Mouse (Mus musculus) midbrain, embryonic 10.5 days (tissue): ENCODE data around the gene Rccd1. TPM values are rescaled to one million over a fixed set of nuclear protein-coding genes. Genes with fewer than 3 reads are reported as not detected.
A peak's percentile ranks its signal among the peaks of the same experiment; 100 is the strongest.

Experiments
- DNase-seq: peaks from one replicate; pipeline ENCODE4 v3.0.0-alpha.2; 2017; ENCODE audit warnings: low spot score
- H3K27ac ChIP-seq: fragments of 300-500 bp; sonication (generic); replicated peaks from 2 replicates; pipeline ENCODE4 v1.5.1; 2016; ENCODE audit warnings: mild to moderate bottlenecking
- H3K27me3 ChIP-seq: fragments of 300-500 bp; sonication (generic); 2 replicates; pipeline ENCODE4 v1.6.1; 2016; ENCODE audit warnings: low read depth, mild to moderate bottlenecking; ENCODE audit not compliant: poor library complexity, severe bottlenecking
- H3K36me3 ChIP-seq: fragments of 300-500 bp; sonication (generic); 2 replicates; pipeline ENCODE4 v1.6.1; 2016; ENCODE audit warnings: mild to moderate bottlenecking, moderate library complexity
- H3K4me1 ChIP-seq: fragments of 300-500 bp; sonication (generic); 2 replicates; pipeline ENCODE4 v1.6.1; 2016
- H3K4me3 ChIP-seq: fragments of 300-500 bp; sonication (generic); 2 replicates; pipeline ENCODE4 v1.5.1; 2016; ENCODE audit warnings: mild to moderate bottlenecking, moderate library complexity
- H3K9me3 ChIP-seq: fragments of 300-500 bp; sonication (generic); replicated peaks from 2 replicates; pipeline ENCODE4 v1.6.1; 2016; ENCODE audit warnings: mild to moderate bottlenecking
- WGBS: fragments of 180-500 bp; shearing (Covaris S2); methylation state at CpG from one replicate; pipeline ENCODE4 v1.1.7; 2016; 5-methylcytosine and 5-hydroxymethylcytosine counted together
- polyA plus RNA-seq: library from polyadenylated mRNA; unstranded; fragments of >200 nt; fragmentation: Nextera tagmentation; extraction: Ambion mirVana; gene quantifications from 2 replicates; pipeline ENCODE4 v1.2.1, GENCODE M21; 2016

Gene Rccd1
- polyA plus RNA-seq, 1 experiment from 2014 or later = 12.6 TPM

DNA sequence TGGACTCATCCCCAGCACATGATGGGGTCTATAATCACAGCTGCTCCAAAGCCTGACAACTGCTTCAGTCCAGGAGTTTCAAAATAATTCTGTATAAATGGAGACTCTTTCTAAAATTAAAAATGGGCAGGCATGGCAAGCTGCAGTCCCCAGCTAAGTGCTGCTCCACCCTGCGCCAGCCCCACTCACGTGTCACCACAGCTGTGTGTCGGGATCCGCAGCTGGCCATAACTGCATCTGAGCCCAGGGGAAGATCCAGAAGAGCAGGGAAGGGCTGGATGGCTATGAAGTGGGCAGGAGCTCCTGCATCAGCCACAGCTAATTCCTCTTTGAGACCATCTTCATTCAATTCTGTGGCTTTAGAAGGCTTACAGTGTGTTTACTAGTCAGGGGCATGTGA is 5.6 kb downstream of the Rccd1 start:
- Histone ChIP-seq H3K27ac (no peak overlapping the region), H3K9me3 (no peaks in the 10 kb centered on the region), H3K27me3 (no peaks in the 10 kb centered on the region), H3K4me3 (no peak overlapping the region), H3K36me3 (peaks cover 74% of the 10 kb centered on the region), H3K4me1 (peaks cover 17% of the 10 kb centered on the region)
- 93% methylated on average over 4 of the region's 4 CpGs for WGBS
- no peak for DNase-seq

DNA sequence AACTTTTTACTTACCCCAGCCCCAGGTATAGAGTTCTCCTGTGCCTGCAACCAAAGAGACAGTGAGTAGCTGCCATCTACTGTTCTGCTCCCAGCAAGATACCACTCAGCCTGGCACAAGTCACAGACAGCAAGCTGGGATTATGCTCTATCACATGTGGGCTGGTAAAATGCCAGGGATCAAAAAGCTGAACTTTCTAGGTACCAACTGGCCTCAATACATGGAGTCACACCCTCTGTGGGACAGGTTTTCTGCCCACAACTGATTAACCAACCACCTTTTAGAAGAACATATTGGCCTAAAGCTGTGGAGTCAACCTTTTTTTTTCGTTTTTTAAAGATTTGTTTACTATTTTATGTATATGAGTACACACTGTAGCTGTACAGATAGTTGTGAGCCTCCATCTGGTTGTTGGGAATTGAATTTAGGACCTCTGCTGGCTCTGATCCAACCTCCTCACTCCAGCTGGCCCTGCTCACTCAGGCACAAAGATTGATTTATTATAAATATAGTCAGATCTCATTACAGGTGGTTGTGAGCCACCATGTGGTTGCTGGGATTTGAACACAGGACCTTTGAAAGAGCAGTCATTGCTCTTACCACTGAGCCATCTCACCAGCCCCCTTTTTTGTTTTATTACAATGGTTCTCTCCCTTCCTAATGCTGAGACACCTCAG is 6.7 kb downstream of the Rccd1 start:
- no peak overlapping the region for H3K27ac ChIP-seq
- peaks cover 85% of the 10 kb centered on the region for H3K36me3 ChIP-seq
- no peaks in the 10 kb centered on the region for H3K27me3 ChIP-seq
- no peak for DNase-seq
- no peak overlapping the region for H3K4me3 ChIP-seq
- H3K4me1 ChIP-seq = peaks cover 7% of the 10 kb centered on the region; the same call in 1 of the 2 replicates
- 72% methylated on average over 1 of the region's 1 CpGs for WGBS
- no peaks in the 10 kb centered on the region for H3K9me3 ChIP-seq

GRCm38 (mm10) chr7:80315733-80316132 is 8.5 kb downstream of the Rccd1 start:
- no peak overlapping the region for H3K27ac ChIP-seq
- WGBS = 88% methylated on average over 2 of the region's 2 CpGs
- peaks cover 95% of the 10 kb centered on the region for H3K36me3 ChIP-seq
- no peaks in the 10 kb centered on the region for H3K9me3 ChIP-seq
- H3K27me3 ChIP-seq = no peaks in the 10 kb centered on the region
- no peak overlapping the region for H3K4me3 ChIP-seq
- DNase-seq = no peak
- no peaks in the 10 kb centered on the region for H3K4me1 ChIP-seq

- no peak for DNase-seq
- 87% methylated on average over 7 of the region's 7 CpGs for WGBS
- Histone ChIP-seq H3K36me3 (peaks cover 100% of the 10 kb centered on the region), H3K27ac (no peak overlapping the region), H3K4me1 (no peaks in the 10 kb centered on the region), H3K9me3 (no peaks in the 10 kb centered on the region), H3K27me3 (no peaks in the 10 kb centered on the region), H3K4me3 (no peak overlapping the region)
Measured at GRCm38 (mm10) chr7:80310771-80311170, 13.5 kb downstream of the Rccd1 start.

GRCm38 (mm10) chr7:80307766-80308165 is 16.5 kb downstream of the Rccd1 start:
- Histone ChIP-seq H3K27me3 (no peaks in the 10 kb centered on the region), H3K4me3 (no peak overlapping the region), H3K27ac (no peak overlapping the region), H3K4me1 (no peaks in the 10 kb centered on the region), H3K36me3 (peaks cover 100% of the 10 kb centered on the region), H3K9me3 (no peaks in the 10 kb centered on the region)
- DNase-seq = no peak
- WGBS = 82% methylated on average over 3 of the region's 3 CpGs

GRCm38 (mm10) chr7:80301522-80301921 is 22.7 kb downstream of the Rccd1 start:
- Histone ChIP-seq H3K27ac (no peak overlapping the region), H3K9me3 (no peaks in the 10 kb centered on the region), H3K27me3 (no peaks in the 10 kb centered on the region), H3K36me3 (peaks cover 98% of the 10 kb centered on the region), H3K4me1 (peaks cover 20% of the 10 kb centered on the region), H3K4me3 (no peak overlapping the region)
- 85% methylated on average over 2 of the region's 2 CpGs for WGBS
- DNase-seq = no peak

DNA sequence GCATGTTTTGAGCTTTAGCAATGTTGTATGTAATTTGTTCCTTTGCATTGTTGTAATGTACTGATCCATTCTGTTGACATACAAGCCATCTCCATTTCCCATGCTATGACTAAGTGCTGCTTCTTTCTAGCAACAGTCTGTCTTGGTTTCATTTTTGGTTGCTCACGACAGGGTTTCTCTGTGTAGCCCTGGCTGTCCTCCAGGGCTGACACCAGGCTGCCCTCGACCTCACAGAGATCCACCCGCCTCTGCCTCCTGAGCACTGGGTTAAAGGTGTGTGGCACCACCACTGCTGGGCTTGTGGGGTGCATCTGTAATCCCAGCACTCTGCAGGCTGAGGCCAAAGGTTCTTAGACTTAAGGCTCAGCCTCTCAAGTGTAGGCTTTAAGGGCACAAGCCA is 24.7 kb downstream of the Rccd1 start:
- H3K27me3 ChIP-seq = no peaks in the 10 kb centered on the region
- no peak for DNase-seq
- no peak overlapping the region; the same call in 1 of the 2 replicates for H3K4me3 ChIP-seq
- WGBS = 96% methylated on average over 3 of the region's 3 CpGs
- peaks cover 87% of the 10 kb centered on the region for H3K36me3 ChIP-seq
- H3K9me3 ChIP-seq = no peaks in the 10 kb centered on the region
- H3K27ac ChIP-seq = no peak overlapping the region
- peaks cover 34% of the 10 kb centered on the region for H3K4me1 ChIP-seq

GRCm38 (mm10) chr7:80298754-80299153 is 25.5 kb downstream of the Rccd1 start:
- no peaks in the 10 kb centered on the region for H3K9me3 ChIP-seq
- WGBS = 96% methylated on average over 4 of the region's 4 CpGs
- H3K4me1 ChIP-seq = peaks cover 38% of the 10 kb centered on the region
- no peaks in the 10 kb centered on the region for H3K27me3 ChIP-seq
- peaks cover 79% of the 10 kb centered on the region for H3K36me3 ChIP-seq
- H3K27ac ChIP-seq = no peak overlapping the region
- DNase-seq = no peak
- H3K4me3 ChIP-seq = no peak overlapping the region

- no peak for DNase-seq
- H3K9me3 ChIP-seq = no peaks in the 10 kb centered on the region
- H3K27ac ChIP-seq = no peak overlapping the region
- peaks cover 62% of the 10 kb centered on the region for H3K36me3 ChIP-seq
- peaks cover 39% of the 10 kb centered on the region for H3K4me1 ChIP-seq
- H3K4me3 ChIP-seq = peak overlapping the region; percentile 20; the same call in 1 of the 2 replicates
- 97% methylated on average over 3 of the region's 3 CpGs for WGBS
- H3K27me3 ChIP-seq = no peaks in the 10 kb centered on the region
Measured at GRCm38 (mm10) chr7:80297041-80297440, 27.2 kb downstream of the Rccd1 start.

DNA sequence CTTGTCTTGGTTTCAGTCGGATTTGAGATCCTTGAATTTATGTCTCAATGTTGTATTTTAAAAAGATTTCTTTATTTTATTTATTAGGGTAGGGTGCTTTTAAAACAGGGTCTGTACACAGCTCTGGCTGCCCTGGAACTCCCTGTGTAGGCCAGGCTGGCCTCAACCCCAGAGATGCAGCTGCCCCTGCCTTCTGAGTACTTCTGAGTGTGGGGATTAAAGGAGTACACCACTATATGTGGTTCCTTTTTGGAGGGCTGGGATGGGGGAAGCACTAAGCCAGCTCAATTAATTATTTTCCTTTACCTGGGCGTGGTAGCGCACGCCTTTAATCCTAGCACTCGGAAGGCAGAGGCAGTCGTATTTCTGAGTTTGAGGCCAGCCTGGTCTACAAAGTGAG is 27.8 kb downstream of the Rccd1 start:
- Histone ChIP-seq H3K36me3 (peaks cover 61% of the 10 kb centered on the region), H3K4me3 (peak overlapping the region; percentile 79), H3K4me1 (peaks cover 39% of the 10 kb centered on the region), H3K27ac (no peak overlapping the region), H3K27me3 (no peaks in the 10 kb centered on the region), H3K9me3 (no peaks in the 10 kb centered on the region)
- 94% methylated on average over 6 of the region's 6 CpGs for WGBS
- DNase-seq = no peak

GRCm38 (mm10) chr7:80294764-80295648 is 29.2 kb downstream of the Rccd1 start:
- no peak for DNase-seq

DNA sequence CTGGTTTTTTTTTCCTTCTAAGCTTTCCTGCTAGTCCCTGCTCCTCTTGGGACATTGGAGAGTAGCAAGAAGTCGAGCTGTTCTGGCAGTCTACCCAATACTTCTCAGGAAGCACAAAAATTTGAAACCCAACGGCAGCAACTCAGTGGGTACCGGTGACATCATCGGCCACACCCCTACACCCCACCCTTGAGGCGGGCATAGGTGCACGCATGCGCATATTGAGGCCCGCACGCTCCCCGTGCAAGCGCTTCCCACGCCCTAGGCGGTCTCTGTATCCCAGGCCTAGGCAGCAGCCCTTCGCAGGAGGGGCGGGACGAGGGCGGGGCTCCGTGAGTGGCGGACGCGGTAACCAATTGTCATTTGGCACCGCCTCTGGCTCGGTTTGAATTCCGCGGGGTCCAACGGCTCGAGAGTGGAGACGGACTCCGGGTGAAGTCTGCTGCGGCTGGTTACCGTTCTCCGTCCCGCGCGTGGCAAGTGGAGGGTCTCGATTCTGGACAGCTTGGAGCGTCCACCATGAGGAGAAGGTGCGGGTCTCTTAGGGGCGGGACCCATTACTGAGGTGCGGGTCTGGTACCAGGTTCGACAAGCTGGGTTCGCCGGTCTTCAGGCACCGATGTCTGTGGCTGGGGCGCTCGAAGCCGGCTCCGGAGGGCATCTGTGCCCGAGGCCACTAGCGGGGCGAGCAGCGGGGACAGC is 30.0 kb downstream of the Rccd1 start, which contains the start of gene Prc1:
Prc1 (plus strand) TSS at position 389 of the 702 bp plus-strand sequence.
- H3K4me1 ChIP-seq = peaks cover 35% of the 10 kb centered on the region
- H3K27ac ChIP-seq = peak within 1 kb of the TSS; percentile 89
- H3K4me3 ChIP-seq = peak within 1 kb of the TSS; percentile 79
- H3K36me3 ChIP-seq = peaks cover 59% of the 10 kb centered on the region
- WGBS = under 1% methylated on average over 52 of the region's 52 CpGs
- no peaks in the 10 kb centered on the region for H3K9me3 ChIP-seq
- no peaks in the 10 kb centered on the region for H3K27me3 ChIP-seq
- DNase-seq = peak; percentile 99

More at GRCm38 (mm10) chr7:80294764-80295648, 29.2 kb downstream of the Rccd1 start:
- WGBS = 11% methylated on average over 37 of the region's 37 CpGs
- peaks cover 39% of the 10 kb centered on the region for H3K4me1 ChIP-seq
- H3K9me3 ChIP-seq = no peaks in the 10 kb centered on the region
- H3K27me3 ChIP-seq = no peaks in the 10 kb centered on the region
- H3K4me3 ChIP-seq = peak overlapping the region; percentile 79
- H3K27ac ChIP-seq = peak overlapping the region; percentile 89
- H3K36me3 ChIP-seq = peaks cover 61% of the 10 kb centered on the region
